Comparison of ENCODE assay signal across 11 mouse cellular contexts in genomic region chr13:81690477-81690876, GRCm38 (mm10). TPM values are rescaled to one million over a fixed set of nuclear protein-coding genes. Genes with fewer than 3 reads are reported as not detected.
DNase-seq lines count a peak whose midpoint lies in the region; ATAC-seq lines count a peak whose summit lies in the region.
"Had no signal": no experiment of that assay in that cellular context is flagged by ENCODE, and none has a peak within 500 bp of the region (broad histone marks: within the 10 kb centered on the region; RNA-seq: fewer than 3 reads in every experiment).

No protein-coding gene starts in this region.

- peak; percentile 93 for DNase-seq in heart, adult 11 months
- DNase-seq in heart, postnatal 25 days (ENCODE audit: low spot score): no peak
- DNase-seq in c-Kit-positive CD71-positive TER-119-negative erythroid progenitor cells, embryonic 14.5 days (ENCODE audit: low read depth): peak; percentile 56
- DNase-seq in B cell, adult 2 months: no peak
- no peak for DNase-seq in adrenal gland, adult 8-10 months
- DNase-seq: cerebellum, adult 8-10 months; kidney, postnatal 25 days had no signal

- H3K4me1 ChIP-seq in heart, embryonic 16.5 days (ENCODE audit: control insufficient read depth, insufficient read depth, low read length): peaks cover 14% of the 10 kb centered on the region
- no peaks in the 10 kb centered on the region for H3K4me1 ChIP-seq in forebrain, embryonic 13.5 days

- no peaks in the 10 kb centered on the region for H3K9me3 ChIP-seq in heart, embryonic 16.5 days (replicated peaks; ENCODE audit: control insufficient read depth, low read length)
- no peaks in the 10 kb centered on the region for H3K9me3 ChIP-seq in forebrain, embryonic 13.5 days (replicated peaks)

- no peak overlapping the region for H3K4me3 ChIP-seq in heart, embryonic 16.5 days (ENCODE audit: low read length)
- no peak overlapping the region for H3K4me3 ChIP-seq in forebrain, embryonic 13.5 days

- peak overlapping the region; percentile 58 for H3K27ac ChIP-seq in heart, embryonic 16.5 days (ENCODE audit: low read length)
- H3K27ac ChIP-seq in forebrain, embryonic 13.5 days: no peak overlapping the region

- no peaks in the 10 kb centered on the region for H3K27me3 ChIP-seq in heart, embryonic 16.5 days (ENCODE audit: control insufficient read depth, insufficient read depth, low read length)
- no peaks in the 10 kb centered on the region for H3K27me3 ChIP-seq in forebrain, embryonic 13.5 days

- 27% methylated on average over 10 of the region's 10 CpGs for WGBS in heart, embryonic 16.5 days
- WGBS in forebrain, embryonic 13.5 days: 92% methylated on average over 10 of the region's 10 CpGs

- H3K4me2 ChIP-seq in heart, embryonic 16.5 days (ENCODE audit: low read depth, low read length): peak overlapping the region; percentile 19; the same call in 1 of the 2 replicates
- no peak overlapping the region for H3K4me2 ChIP-seq in forebrain, embryonic 13.5 days

- peak; percentile 88 for ATAC-seq in heart, embryonic 16.5 days (replicated peaks; ENCODE audit: extremely low read depth, insufficient read depth, low FRiP score)
- ATAC-seq in megakaryocyte-erythroid progenitor cell, adult 5-6 weeks (replicated peaks; ENCODE audit: low FRiP score, low TSS enrichment, poor library complexity, severe bottlenecking): peak; percentile 96
- ATAC-seq in forebrain, embryonic 13.5 days: no peak

- peaks cover 2% of the 10 kb centered on the region; the same call in 1 of the 2 replicates for H3K36me3 ChIP-seq in heart, embryonic 16.5 days (ENCODE audit: control insufficient read depth, insufficient read depth)
- H3K36me3 ChIP-seq in forebrain, embryonic 13.5 days (ENCODE audit: poor library complexity, severe bottlenecking): no peaks in the 10 kb centered on the region

- intact Hi-C loops in heart, postnatal 25 days (cut with DNase I): no loop called here

- no peak overlapping the region for H3K9ac ChIP-seq in heart, embryonic 16.5 days (ENCODE audit: low read length)
- no peak overlapping the region for H3K9ac ChIP-seq in forebrain, embryonic 13.5 days

RNA-seq across cellular contexts. Expression of gene Polr3g, which starts 20.3 kb away (rescaled TPM):
- 1 to 10 TPM; 1.9 to 2.5 TPM for total RNA-seq in heart, postnatal 25 days (2021)
- polyA plus RNA-seq in heart, embryonic 16.5 days (2015; fragmentation: Nextera tagmentation; extraction: Ambion mirVana): 14.1 and 14.9 TPM in 2 replicates
- 28.5 and 38.2 TPM in 2 replicates for total RNA-seq in megakaryocyte-erythroid progenitor cell, adult 5-6 weeks (2014; fragmentation: Nextera tagmentation)
- 31.6 and 39.2 TPM in 2 replicates for total RNA-seq in megakaryocyte-erythroid progenitor cell, adult 5-6 weeks (2017)
- polyA plus RNA-seq in forebrain, embryonic 13.5 days (2015; fragmentation: Nextera tagmentation; extraction: Ambion mirVana): 6.5 and 7.7 TPM in 2 replicates
- 10 to 100 TPM in 1 of 4 experiments, 1 to 10 TPM in 3; 5.9 to 11.1 (median 8.4) TPM for total RNA-seq in adrenal gland, adult 8-10 months (2022)

RNA-seq across cellular contexts. Expression of gene Mblac2, which starts 20.7 kb away (rescaled TPM):
- total RNA-seq in heart, postnatal 25 days (2021): 1 to 10 TPM; 2.5 to 3.1 TPM
- 8.5 and 9.3 TPM in 2 replicates for polyA plus RNA-seq in heart, embryonic 16.5 days (2015; fragmentation: Nextera tagmentation; extraction: Ambion mirVana)
- total RNA-seq in megakaryocyte-erythroid progenitor cell, adult 5-6 weeks (2014; fragmentation: Nextera tagmentation): 3.4 and 9.1 TPM in 2 replicates
- total RNA-seq in megakaryocyte-erythroid progenitor cell, adult 5-6 weeks (2017): 2.4 and 4.3 TPM in 2 replicates
- 13.2 and 18.1 TPM in 2 replicates for polyA plus RNA-seq in forebrain, embryonic 13.5 days (2015; fragmentation: Nextera tagmentation; extraction: Ambion mirVana)
- total RNA-seq in adrenal gland, adult 8-10 months (2022): 10 to 100 TPM; 12.2 to 19.5 (median 14.7) TPM

RNA-seq across cellular contexts. Expression of gene Lysmd3, which starts 33.0 kb away (rescaled TPM):
- 10 to 100 TPM; 17.4 to 17.9 TPM for total RNA-seq in heart, postnatal 25 days (2021)
- polyA plus RNA-seq in heart, embryonic 16.5 days (2015; fragmentation: Nextera tagmentation; extraction: Ambion mirVana): 20.4 and 21.1 TPM in 2 replicates
- total RNA-seq in megakaryocyte-erythroid progenitor cell, adult 5-6 weeks (2014; fragmentation: Nextera tagmentation): 13.7 and 21.5 TPM in 2 replicates
- total RNA-seq in megakaryocyte-erythroid progenitor cell, adult 5-6 weeks (2017): 29.1 and 31.8 TPM in 2 replicates
- polyA plus RNA-seq in forebrain, embryonic 13.5 days (2015; fragmentation: Nextera tagmentation; extraction: Ambion mirVana): 20.7 and 22.0 TPM in 2 replicates
- total RNA-seq in adrenal gland, adult 8-10 months (2022): 10 to 100 TPM; 18.7 to 28.7 (median 21.8) TPM

RNA-seq across cellular contexts. Expression of gene Adgrv1, which starts 57.5 kb away (rescaled TPM):
- under 1 TPM; 0.13 to 0.17 TPM for total RNA-seq in heart, postnatal 25 days (2021)
- polyA plus RNA-seq in heart, embryonic 16.5 days (2015; fragmentation: Nextera tagmentation; extraction: Ambion mirVana): 0.81 and 0.97 TPM in 2 replicates
- total RNA-seq in megakaryocyte-erythroid progenitor cell, adult 5-6 weeks (2014; fragmentation: Nextera tagmentation): not detected in 2 replicates
- not detected in 2 replicates for total RNA-seq in megakaryocyte-erythroid progenitor cell, adult 5-6 weeks (2017)
- polyA plus RNA-seq in forebrain, embryonic 13.5 days (2015; fragmentation: Nextera tagmentation; extraction: Ambion mirVana): 31.3 and 36.8 TPM in 2 replicates
- 1 to 10 TPM; 1.6 to 2.9 (median 1.7) TPM for total RNA-seq in adrenal gland, adult 8-10 months (2022)
- total RNA-seq: hematopoietic stem cell, adult 5-6 weeks had no signal

Comparison
In these comparisons a context has a peak if more than half of its experiments do, and no peak if none do; other contexts are left out.
1. DNase-seq: peak in heart, adult 11 months (single experiment) and c-Kit-positive CD71-positive TER-119-negative erythroid progenitor cells, embryonic 14.5 days (single experiment); none in heart, postnatal 25 days (single experiment), B cell, adult 2 months (0 of 2) and adrenal gland, adult 8-10 months (single experiment).